In genomic region chr7:112741790-112742189, GRCm38 (mm10) we compare ENCODE assay signal across 9 mouse cellular contexts.
DNase-seq lines count a peak whose midpoint lies in the region; ATAC-seq lines count a peak whose summit lies in the region.
"Had no signal": no experiment of that assay in that cellular context is flagged by ENCODE, and none has a peak within 500 bp of the region (broad histone marks: within the 10 kb centered on the region; RNA-seq: fewer than 3 reads in every experiment).

No protein-coding gene starts in this region.

- no peak overlapping the region for H3K4me3 ChIP-seq in forebrain, embryonic 16.5 days (replicated peaks; ENCODE audit: low read length)
- H3K4me3 ChIP-seq in hindbrain, embryonic 16.5 days (ENCODE audit: low read length), result no peak overlapping the region
- H3K4me3 ChIP-seq: embryonic facial prominence, embryonic 12.5 days had no signal

- ATAC-seq in forebrain, embryonic 16.5 days, result no peak
- ATAC-seq in hindbrain, embryonic 16.5 days, result no peak
- no peak for ATAC-seq in activated CD4-positive, CD25-positive, alpha-beta regulatory T cell, adult 4 months

- H3K27me3 ChIP-seq in forebrain, embryonic 16.5 days (replicated peaks; ENCODE audit: control insufficient read depth, insufficient read depth, low read length), result no peaks in the 10 kb centered on the region
- H3K27me3 ChIP-seq in hindbrain, embryonic 16.5 days (replicated peaks; ENCODE audit: control insufficient read depth, insufficient read depth, low read length), result no peaks in the 10 kb centered on the region
- H3K27me3 ChIP-seq: embryonic facial prominence, embryonic 12.5 days had no signal

- no peak overlapping the region for H3K4me2 ChIP-seq in forebrain, embryonic 16.5 days (ENCODE audit: low read length)
- H3K4me2 ChIP-seq in hindbrain, embryonic 16.5 days (ENCODE audit: low read length), result no peak overlapping the region
- H3K4me2 ChIP-seq: embryonic facial prominence, embryonic 12.5 days had no signal

- H3K4me1 ChIP-seq in forebrain, embryonic 16.5 days (replicated peaks; ENCODE audit: control insufficient read depth, insufficient read depth, low read length), result peaks cover 35% of the 10 kb centered on the region
- peaks cover 21% of the 10 kb centered on the region for H3K4me1 ChIP-seq in hindbrain, embryonic 16.5 days (ENCODE audit: control insufficient read depth, insufficient read depth, low read depth, low read length)

- no peaks in the 10 kb centered on the region for H3K9me3 ChIP-seq in forebrain, embryonic 16.5 days (ENCODE audit: control insufficient read depth, low read length)
- H3K9me3 ChIP-seq in hindbrain, embryonic 16.5 days (ENCODE audit: control insufficient read depth, low read length), result no peaks in the 10 kb centered on the region
- H3K9me3 ChIP-seq: embryonic facial prominence, embryonic 12.5 days had no signal

- H3K36me3 ChIP-seq in forebrain, embryonic 16.5 days (ENCODE audit: control insufficient read depth, insufficient read depth), result no peaks in the 10 kb centered on the region
- H3K36me3 ChIP-seq in hindbrain, embryonic 16.5 days (ENCODE audit: control insufficient read depth, insufficient read depth, low read length), result no peaks in the 10 kb centered on the region
- H3K36me3 ChIP-seq: embryonic facial prominence, embryonic 12.5 days had no signal

- WGBS in forebrain, embryonic 16.5 days, result 21% methylated on average over 12 of the region's 12 CpGs
- WGBS in hindbrain, embryonic 16.5 days, result 21% methylated on average over 12 of the region's 12 CpGs

- H3K9ac ChIP-seq in forebrain, embryonic 16.5 days (replicated peaks; ENCODE audit: low read depth, low read length), result 0 out of 2 replicates have a peak overlapping the region, but pooled peaks have one; percentile 14
- H3K9ac ChIP-seq in hindbrain, embryonic 16.5 days (ENCODE audit: low read depth, low read length), result no peak overlapping the region
- H3K9ac ChIP-seq: embryonic facial prominence, embryonic 12.5 days had no signal

- H3K27ac ChIP-seq in forebrain, embryonic 16.5 days (ENCODE audit: low read length), result no peak overlapping the region; the same call in 1 of the 2 replicates
- 0 out of 2 replicates have a peak overlapping the region, but pooled peaks have one; percentile 52 for H3K27ac ChIP-seq in hindbrain, embryonic 16.5 days (ENCODE audit: low read depth, low read length)
- H3K27ac ChIP-seq: embryonic facial prominence, embryonic 12.5 days had no signal

- DNase-seq in gastrocnemius, adult 18-20 months (ENCODE audit: low spot score), result peak; percentile 85
- DNase-seq in gastrocnemius, postnatal 4 days (ENCODE audit: low spot score in 2 of 2), result no peak
- peak; percentile 39 for DNase-seq in neural tube, embryonic 10.5 days (ENCODE audit: extremely low spot score, low spot score)
- DNase-seq in right cerebral cortex, postnatal 10 days (ENCODE audit: low spot score in 2 of 2), result no peak
- no peak for DNase-seq in spleen, postnatal 4 days (ENCODE audit: low spot score in 2 of 2)

Comparison
In these comparisons a context has a peak if more than half of its experiments do, and no peak if none do; other contexts are left out.
1. DNase-seq: peak in gastrocnemius, adult 18-20 months (single experiment) and neural tube, embryonic 10.5 days (single experiment); none in gastrocnemius, postnatal 4 days (0 of 2), right cerebral cortex, postnatal 10 days (0 of 2) and spleen, postnatal 4 days (0 of 2).